Mouse (Mus musculus) lung, embryonic 14.5 days (tissue): Measurements from ENCODE around the gene Iqschfp. TPM values are rescaled to one million over a fixed set of nuclear protein-coding genes. Genes with fewer than 3 reads are reported as not detected.
"Not testable (repeated sequence)": the region's sequence is repeated elsewhere in the genome, so short reads cannot be mapped to it uniquely, and the experiment has no call there.

Source experiments
- ATAC-seq: fragments of 200-750 bp; cut with Nextera tagmentation; 2 replicates; pipeline ENCODE4 v1.8.0; 2017; ENCODE audit warnings: mild to moderate bottlenecking, moderate TSS enrichment, moderate library complexity; ENCODE audit not compliant: insufficient read depth
- DNase-seq: peaks from one replicate; pipeline ENCODE4 v3.0.0-alpha.2; 2015
- H3K27ac ChIP-seq: fragments of 300-500 bp; sonication (generic); 2 replicates; pipeline ENCODE4 v1.5.1; 2014; ENCODE audit warnings: low read depth, mild to moderate bottlenecking, moderate library complexity
- H3K27me3 ChIP-seq: fragments of 300-500 bp; sonication (generic); 2 replicates; pipeline ENCODE4 v1.6.1; 2014; ENCODE audit warnings: low read length, control low read depth; ENCODE audit not compliant: insufficient read depth
- H3K36me3 ChIP-seq: fragments of 300-500 bp; sonication (generic); 2 replicates; pipeline ENCODE4 v1.6.1; 2014; ENCODE audit warnings: control low read depth; ENCODE audit not compliant: insufficient read depth
- H3K4me1 ChIP-seq: fragments of 300-500 bp; sonication (generic); 2 replicates; pipeline ENCODE4 v1.6.1; 2014; ENCODE audit warnings: antibody characterized with exemption, control low read depth; ENCODE audit not compliant: insufficient read depth
- H3K4me2 ChIP-seq: fragments of 300-500 bp; sonication (generic); 2 replicates; pipeline ENCODE4 v1.6.1; 2014; ENCODE audit warnings: mild to moderate bottlenecking
- H3K4me3 ChIP-seq: fragments of 300-500 bp; sonication (generic); 2 replicates; pipeline ENCODE4 v1.5.1; 2014; ENCODE audit warnings: low read depth, low read length
- H3K9ac ChIP-seq: fragments of 300-500 bp; sonication (generic); 2 replicates; pipeline ENCODE4 v1.6.1; 2014
- H3K9me3 ChIP-seq: fragments of 300-500 bp; sonication (generic); 2 replicates; pipeline ENCODE4 v1.6.1; 2016; ENCODE audit warnings: low read depth, low read length, control low read depth
- CTCF ChIP-seq: IDR thresholded peaks from 2 replicates; pipeline ENCODE4 v1.5.1; 2016; ENCODE audit warnings: antibody characterized with exemption, low read depth
- WGBS: fragments of 180-500 bp; shearing (Covaris S2); extraction: QIAGEN DNeasy Blood & Tissue Kit; methylation state at CpG from one replicate; pipeline ENCODE4 v1.1.7; 2014; 5-methylcytosine and 5-hydroxymethylcytosine counted together
- polyA plus RNA-seq: library from polyadenylated mRNA; unstranded; fragments of >200 nt; fragmentation: Nextera tagmentation; extraction: Ambion mirVana; gene quantifications from 2 replicates; pipeline ENCODE4 v1.2.1, GENCODE M21; 2014

Iqschfp gene
- polyA plus RNA-seq, 1 experiment from 2014 or later, result not detected

- WGBS, result 66% methylated on average over 9 of the region's 9 CpGs
- ATAC-seq (no peak), DNase-seq (peak; percentile 30)
- no peaks in the 10 kb centered on the region for H3K4me1 ChIP-seq
- no peak for TF ChIP-seq CTCF
- no peak overlapping the region for H3K27ac ChIP-seq
- H3K27me3 ChIP-seq, result no peaks in the 10 kb centered on the region
- no peaks in the 10 kb centered on the region for H3K36me3 ChIP-seq
- H3K4me2 ChIP-seq, result no peak overlapping the region
- H3K9me3 ChIP-seq, result no peaks in the 10 kb centered on the region
- H3K9ac ChIP-seq, result no peak overlapping the region
- H3K4me3 ChIP-seq, result no peak overlapping the region
Observed at GRCm38 (mm10) chr3:68071395-68072386, 179.7 kb downstream of the Iqschfp start.

GRCm38 (mm10) chr3:68077406-68077805, 185.4 kb downstream of the Iqschfp start:
- no peak for ATAC-seq
- Histone ChIP-seq H3K27me3 (no peaks in the 10 kb centered on the region), H3K27ac (no peak overlapping the region), H3K4me1 (no peaks in the 10 kb centered on the region), H3K36me3 (no peaks in the 10 kb centered on the region), H3K4me2 (no peak overlapping the region), H3K4me3 (no peak overlapping the region), H3K9ac (no peak overlapping the region), H3K9me3 (no peaks in the 10 kb centered on the region)
- DNase-seq, result no peak
- 65% methylated on average over 4 of the region's 4 CpGs for WGBS
- TF ChIP-seq CTCF, result no peak

GRCm38 (mm10) chr3:68085024-68085423, 193.0 kb downstream of the Iqschfp start:
- H3K27ac ChIP-seq, result no peak overlapping the region
- WGBS, result 59% methylated on average over 2 of the region's 2 CpGs
- H3K9ac ChIP-seq, result no peak overlapping the region
- H3K27me3 ChIP-seq, result no peaks in the 10 kb centered on the region
- H3K4me1 ChIP-seq, result no peaks in the 10 kb centered on the region
- H3K9me3 ChIP-seq, result no peaks in the 10 kb centered on the region
- no peak overlapping the region for H3K4me2 ChIP-seq
- ATAC-seq, result no peak
- DNase-seq, result no peak
- no peak for TF ChIP-seq CTCF
- no peaks in the 10 kb centered on the region for H3K36me3 ChIP-seq
- no peak overlapping the region for H3K4me3 ChIP-seq

GRCm38 (mm10) chr3:68092108-68092507, 200.1 kb downstream of the Iqschfp start:
- H3K4me3 ChIP-seq, result no peak overlapping the region
- H3K9ac ChIP-seq, result no peak overlapping the region
- no peak overlapping the region for H3K27ac ChIP-seq
- WGBS, result 71% methylated on average over 4 of the region's 4 CpGs
- TF ChIP-seq CTCF, result no peak
- DNase-seq (no peak), ATAC-seq (no peak)
- no peak overlapping the region for H3K4me2 ChIP-seq
- H3K36me3 ChIP-seq, result no peaks in the 10 kb centered on the region
- no peaks in the 10 kb centered on the region for H3K27me3 ChIP-seq
- H3K4me1 ChIP-seq, result no peaks in the 10 kb centered on the region
- H3K9me3 ChIP-seq, result no peaks in the 10 kb centered on the region

GRCm38 (mm10) chr3:68096724-68097431, 204.8 kb downstream of the Iqschfp start:
- peak; percentile 25 for DNase-seq
- no peak for TF ChIP-seq CTCF
- ATAC-seq, result no peak
- 63% methylated on average over 4 of the region's 4 CpGs for WGBS
- Histone ChIP-seq H3K9ac (no peak overlapping the region), H3K9me3 (no peaks in the 10 kb centered on the region), H3K36me3 (no peaks in the 10 kb centered on the region), H3K27me3 (no peaks in the 10 kb centered on the region), H3K4me1 (no peaks in the 10 kb centered on the region), H3K4me3 (no peak overlapping the region), H3K4me2 (no peak overlapping the region), H3K27ac (no peak overlapping the region)

GRCm38 (mm10) chr3:68099561-68099960, 207.5 kb downstream of the Iqschfp start:
- not testable (repeated sequence) for H3K9me3 ChIP-seq, H3K36me3 ChIP-seq, H3K9ac ChIP-seq, DNase-seq, H3K4me2 ChIP-seq, H3K27ac ChIP-seq, H3K27me3 ChIP-seq, H3K4me3 ChIP-seq, H3K4me1 ChIP-seq, ATAC-seq
- WGBS, result 84% methylated on average over 6 of the region's 6 CpGs

- Histone ChIP-seq H3K27ac (no peak overlapping the region), H3K9me3 (no peaks in the 10 kb centered on the region)
- 53% methylated on average over 4 of the region's 4 CpGs for WGBS
Observed at GRCm38 (mm10) chr3:68101343-68101742, 209.3 kb downstream of the Iqschfp start.

More at GRCm38 (mm10) chr3:68101343-68101742, 209.3 kb downstream of the Iqschfp start:
- no peaks in the 10 kb centered on the region for H3K4me1 ChIP-seq
- no peaks in the 10 kb centered on the region for H3K36me3 ChIP-seq
- no peaks in the 10 kb centered on the region for H3K27me3 ChIP-seq
- H3K9ac ChIP-seq, result no peak overlapping the region
- H3K4me2 ChIP-seq, result no peak overlapping the region
- TF ChIP-seq CTCF, result no peak
- no peak for ATAC-seq
- H3K4me3 ChIP-seq, result no peak overlapping the region
- no peak for DNase-seq
